Mouse (Mus musculus): ENCODE results near the gene Casd1. TPM values are rescaled to one million over a fixed set of nuclear protein-coding genes. Genes with fewer than 3 reads are reported as not detected.

Gene Casd1
- total RNA-seq, 1 experiment: 12.5 TPM

DNA sequence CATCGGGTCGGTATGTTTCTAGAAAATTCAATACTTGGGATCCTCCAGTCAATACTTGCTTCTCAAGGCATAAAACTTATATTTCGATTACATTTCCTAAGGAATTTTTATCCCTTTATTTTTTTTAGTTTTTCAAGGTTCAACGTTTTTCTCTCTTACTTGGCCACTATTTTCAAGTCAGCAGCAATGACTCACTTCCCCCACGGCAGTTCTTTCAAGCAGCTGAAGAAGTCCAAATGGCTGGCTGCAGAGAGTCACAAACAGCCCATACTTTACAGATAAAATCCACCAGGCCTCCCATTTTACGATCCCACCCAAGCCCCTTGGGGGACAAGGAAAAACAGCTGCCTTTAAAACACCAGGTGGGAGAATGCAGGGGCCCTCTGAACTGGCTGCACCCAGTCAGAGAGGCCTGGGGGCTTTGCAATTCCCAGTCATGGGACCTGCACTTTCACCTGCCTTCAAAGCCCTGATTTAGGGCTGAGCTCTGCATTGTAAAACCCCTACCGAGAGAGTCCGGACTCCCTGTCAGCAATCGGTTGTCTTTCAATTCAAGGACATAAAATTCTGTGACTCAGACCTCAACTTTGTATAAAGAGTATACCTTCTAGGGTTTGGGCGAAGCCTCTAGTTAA, 84.2 kb downstream of the Casd1 start:
- TF ChIP-seq MAFK (IDR thresholded peaks at IDR 0.05; ENCODE audit: insufficient read depth, low read depth, low read length) (no peak), ZNF384 (IDR thresholded peaks at IDR 0.05; ENCODE audit: low read depth, low read length) (no peak), CHD2 (IDR thresholded peaks at IDR 0.05; ENCODE audit: low read depth, low read length) (no peak), ZC3H11A (IDR thresholded peaks at IDR 0.05; ENCODE audit: borderline replicate concordance, low read depth, low read length) (no peak), HCFC1 (IDR thresholded peaks at IDR 0.05; ENCODE audit: borderline replicate concordance, insufficient read depth, low read length) (no peak)

DNA sequence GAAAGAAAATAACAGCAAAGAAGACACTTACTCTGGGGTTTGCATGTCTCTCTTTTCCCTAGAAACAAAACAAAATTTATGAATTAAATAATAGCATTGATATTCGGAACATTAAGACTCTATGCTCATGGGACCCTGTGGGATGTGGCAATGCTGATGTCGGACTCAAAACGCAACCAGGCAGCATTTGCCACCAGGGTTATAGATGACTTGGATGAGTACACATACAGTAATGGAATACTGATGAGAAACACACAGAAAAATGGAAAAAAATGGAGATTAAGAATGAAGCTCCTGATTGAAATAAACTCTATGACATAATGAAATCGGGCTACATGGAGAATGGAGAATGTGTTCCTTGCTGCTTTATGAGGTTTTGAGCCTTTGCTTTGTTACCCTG, 89.8 kb downstream of the Casd1 start:
- Histone ChIP-seq H3K9me3 (ENCODE audit: control insufficient read depth, insufficient read depth, low read depth, low read length) (no peaks in the 10 kb centered on the region), H3K4me1 (ENCODE audit: control insufficient read depth in 2 of 2, insufficient read depth in 2 of 2, low read length in 2 of 2, poor library complexity in 1 of 2) (no peaks in the 10 kb centered on the region), H3K27ac (ENCODE audit: insufficient read depth, low read depth, low read length, poor library complexity, severe bottlenecking) (no peak overlapping the region), H3K36me3 (ENCODE audit: control insufficient read depth, insufficient read depth, low read length, poor library complexity, severe bottlenecking) (no peaks in the 10 kb centered on the region; the same call in 1 of the 2 replicates), H3K9ac (ENCODE audit: insufficient read depth, low read depth, low read length, poor library complexity, severe bottlenecking) (no peak overlapping the region), H3K4me3 (ENCODE audit: insufficient read depth in 1 of 2, low read depth in 1 of 2, low read length in 2 of 2, poor library complexity in 1 of 2, severe bottlenecking in 1 of 2) (no peak overlapping the region)
- TF ChIP-seq ZNF384 (IDR thresholded peaks at IDR 0.05; ENCODE audit: low read depth, low read length): no peak
- TF ChIP-seq MAFK (IDR thresholded peaks at IDR 0.05; ENCODE audit: insufficient read depth, low read depth, low read length): no peak
- TF ChIP-seq ZC3H11A (IDR thresholded peaks at IDR 0.05; ENCODE audit: borderline replicate concordance, low read depth, low read length): no peak
- TF ChIP-seq HCFC1 (IDR thresholded peaks at IDR 0.05; ENCODE audit: borderline replicate concordance, insufficient read depth, low read length): no peak
- TF ChIP-seq CHD2 (IDR thresholded peaks at IDR 0.05; ENCODE audit: low read depth, low read length): no peak
- in situ Hi-C loops (cut with MboI; ENCODE audit: low sequenced_read_pairs in 2 of 2, unreplicated experiment in 2 of 2): no loop called here
- no peak for DNase-seq (ENCODE audit: low read depth, low spot score)

More for the DNA sequence above, 84.2 kb downstream of the Casd1 start:
- H3K4me1 ChIP-seq (ENCODE audit: control insufficient read depth in 2 of 2, insufficient read depth in 2 of 2, low read length in 2 of 2, poor library complexity in 1 of 2): peaks cover 0 to 5% of the 10 kb centered on the region in 2 experiments; a peak in 1 of 4 replicates
- H3K27ac ChIP-seq (ENCODE audit: insufficient read depth, low read depth, low read length, poor library complexity, severe bottlenecking): 0 out of 2 replicates have a peak overlapping the region, but pooled peaks have one; percentile 20
- H3K36me3 ChIP-seq (ENCODE audit: control insufficient read depth, insufficient read depth, low read length, poor library complexity, severe bottlenecking): no peaks in the 10 kb centered on the region; the same call in 1 of the 2 replicates
- H3K9me3 ChIP-seq (ENCODE audit: control insufficient read depth, insufficient read depth, low read depth, low read length): no peaks in the 10 kb centered on the region
- no peak overlapping the region; the same call in 1 of the 2 replicates for H3K9ac ChIP-seq (ENCODE audit: insufficient read depth, low read depth, low read length, poor library complexity, severe bottlenecking)
- peak; percentile 69 for DNase-seq (ENCODE audit: low read depth, low spot score)
- in situ Hi-C loops (cut with MboI; ENCODE audit: low sequenced_read_pairs in 2 of 2, unreplicated experiment in 2 of 2): no loop called here
- no peak overlapping the region for H3K4me3 ChIP-seq (ENCODE audit: insufficient read depth in 1 of 2, low read depth in 1 of 2, low read length in 2 of 2, poor library complexity in 1 of 2, severe bottlenecking in 1 of 2)

Other genes with a start within 250 kb of the Casd1 start
- 18.7 and 52.3 TPM in 2 replicates for gene Col1a2, start 96.0 kb upstream of the Casd1 start, total RNA-seq (2012; rRNA removed)
- 9.0 and 19.1 TPM in 2 replicates for gene Sgce, start 146.4 kb downstream of the Casd1 start, total RNA-seq (2012; rRNA removed)
- gene Peg10, start 146.5 kb downstream of the Casd1 start, total RNA-seq (2012; rRNA removed): 73.3 and 225 TPM in 2 replicates

All from ES-E14 (cell line).